Mouse (Mus musculus): ENCODE measurements around the gene Tspear.

DNA sequence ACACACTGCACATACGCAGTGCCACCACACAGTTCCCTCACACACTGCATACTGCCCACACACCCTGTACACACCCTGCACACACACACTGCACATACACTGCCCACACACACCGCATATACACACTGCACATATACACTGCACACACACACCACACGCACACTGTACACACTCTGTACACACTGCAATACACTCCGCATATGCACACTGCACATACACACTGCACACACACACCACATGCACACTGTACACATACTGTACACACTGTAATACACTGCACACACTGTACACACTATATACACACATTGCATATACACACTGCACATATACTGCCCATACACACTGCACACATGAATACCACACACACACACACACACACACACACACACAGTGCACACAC, 132.2 kb downstream of the Tspear start:
- TF ChIP-seq CTCF (IDR thresholded peaks at IDR 0.05; ENCODE audit: extremely low read depth, insufficient read depth, insufficient read length, insufficient replicate concordance) (no peak), POLR2A (IDR thresholded peaks at IDR 0.05; ENCODE audit: low read depth, low read length) (no peak)
